Mouse (Mus musculus): ENCODE measurements around the gene Prkcb.

GRCm38 (mm10) chr7:122256722-122257121 lies 31.8 kb upstream of the Prkcb start:
- TF ChIP-seq CTCF (IDR thresholded peaks at IDR 0.05; ENCODE audit: borderline replicate concordance, extremely low read depth, insufficient read depth, insufficient read length) (no peak), POLR2A (IDR thresholded peaks at IDR 0.05; ENCODE audit: borderline replicate concordance, extremely low read depth, insufficient read depth, insufficient read length, poor library complexity, severe bottlenecking) (no peak)
